Mouse (Mus musculus) adrenal gland, postnatal 36 days (tissue): Measurements from ENCODE around the gene Msmp. TPM values are rescaled to one million over a fixed set of nuclear protein-coding genes. Genes with fewer than 3 reads are reported as not detected.

Source experiments
- microRNA-seq: library from miRNA; unstranded; fragments of <30 nt; microRNA quantifications from one replicate; pipeline ENCODE4 v1.2.0, GENCODE M21; 2021
- total RNA-seq, 2 experiments: library from RNA; stranded (reverse); gene quantifications; 2 replicates each; pipeline ENCODE4 v1.2.3; 2021

Msmp gene
- total RNA-seq, 2 experiments from 2014 or later: 3.2 to 3.4 TPM

Small RNAs within 50 kb of the gene (microRNA-seq; reads per million reads assigned to microRNA genes)
- gene Gm25262: not detected

Other genes starting within 250 kb of the Msmp start
- 10 to 100 TPM; 37.2 to 50.1 TPM for gene Rusc2, start 202.5 kb downstream of the Msmp start, total RNA-seq
- gene Fam166b, start 155.4 kb downstream of the Msmp start, total RNA-seq: under 1 TPM in 1 of 2 experiments, not detected in 1; 0.92 TPM
- gene Tesk1, start 142.6 kb downstream of the Msmp start, total RNA-seq: 10 to 100 TPM; 52.2 to 65.5 TPM
- gene Cd72, start 129.9 kb downstream of the Msmp start, total RNA-seq: 1 to 10 TPM; 2.7 to 3.4 TPM
- not detected for gene Sit1, start 100.8 kb downstream of the Msmp start, total RNA-seq
- gene Ccdc107, start 91.6 kb downstream of the Msmp start, total RNA-seq: 10 to 100 TPM; 57.3 to 59.3 TPM
- 1 to 10 TPM; 2.6 to 3.5 TPM for gene Arhgef39, start 84.8 kb downstream of the Msmp start, total RNA-seq
- gene Car9, start 77.5 kb downstream of the Msmp start, total RNA-seq: 1 to 10 TPM in 1 of 2 experiments, under 1 TPM in 1; 0.49 to 1.2 TPM
- gene Tpm2, start 60.7 kb downstream of the Msmp start, total RNA-seq: 100 to 1,000 TPM in 1 of 2 experiments, 10 to 100 TPM in 1; 69.6 to 143 TPM
- gene Creb3, start 22.2 kb downstream of the Msmp start, total RNA-seq: 100 to 1,000 TPM; 117 to 170 TPM
- 100 to 1,000 TPM; 241 to 244 TPM for gene Tln1, start 21.8 kb downstream of the Msmp start, total RNA-seq
- 10 to 100 TPM; 40.5 to 53.3 TPM for gene Rgp1, start 5.8 kb downstream of the Msmp start, total RNA-seq
- 10 to 100 TPM; 11.0 to 11.5 TPM for gene Gba2, start 5.6 kb downstream of the Msmp start, total RNA-seq
- 10 to 100 TPM; 27.7 to 37.9 TPM for gene Npr2, start 47.4 kb upstream of the Msmp start, total RNA-seq
- gene Spag8, start 69.1 kb upstream of the Msmp start, total RNA-seq: under 1 TPM; 0.30 to 0.40 TPM
- gene Hint2, start 72.0 kb upstream of the Msmp start, total RNA-seq: 10 to 100 TPM; 76.8 to 79.3 TPM
- 1 to 10 TPM; 4.7 to 5.0 TPM for gene Tmem8b, start 84.5 kb upstream of the Msmp start, total RNA-seq
- gene Fam221b, start 84.7 kb upstream of the Msmp start, total RNA-seq: under 1 TPM; 0.20 TPM
- gene Olfr70, start 116.3 kb upstream of the Msmp start, total RNA-seq: not detected
- gene Olfr71, start 125.8 kb upstream of the Msmp start, total RNA-seq: not detected
- gene Hrct1, start 142.7 kb upstream of the Msmp start, total RNA-seq: 1 to 10 TPM; 2.3 to 3.9 TPM
- 1 to 10 TPM; 1.7 to 2.6 TPM for gene Spaar, start 145.5 kb upstream of the Msmp start, total RNA-seq
- gene Olfr159, start 186.5 kb upstream of the Msmp start, total RNA-seq: not detected
- not detected for gene Olfr156, start 239.4 kb upstream of the Msmp start, total RNA-seq